Mouse (Mus musculus) limb, embryonic 13.5 days (tissue): Measurements from ENCODE around the gene Slco1a1. TPM values are rescaled to one million over a fixed set of nuclear protein-coding genes. Genes with fewer than 3 reads are reported as not detected.

Experiments used
- ATAC-seq: fragments of 200-750 bp; cut with Nextera tagmentation; 2 replicates; pipeline ENCODE4 v1.8.0; 2017; ENCODE audit warnings: low read depth, moderate number of reproducible peaks, moderate TSS enrichment; ENCODE audit not compliant: low FRiP score
- H3K27ac ChIP-seq: fragments of 300-500 bp; sonication (generic); 2 replicates; pipeline ENCODE4 v1.5.1; 2015; ENCODE audit warnings: inconsistent platforms, mild to moderate bottlenecking, moderate library complexity
- H3K27me3 ChIP-seq: fragments of 300-500 bp; sonication (generic); 2 replicates; pipeline ENCODE4 v1.6.1; 2015; ENCODE audit warnings: mild to moderate bottlenecking, inconsistent platforms
- H3K36me3 ChIP-seq: fragments of 300-500 bp; sonication (generic); 2 replicates; pipeline ENCODE4 v1.6.1; 2015; ENCODE audit warnings: inconsistent platforms, mild to moderate bottlenecking, moderate library complexity
- H3K4me1 ChIP-seq: fragments of 300-500 bp; sonication (generic); 2 replicates; pipeline ENCODE4 v1.6.1; 2015; ENCODE audit warnings: inconsistent platforms
- H3K4me2 ChIP-seq: fragments of 300-500 bp; sonication (generic); replicated peaks from 2 replicates; pipeline ENCODE4 v1.6.1; 2015; ENCODE audit warnings: inconsistent platforms, mild to moderate bottlenecking, moderate library complexity
- H3K4me3 ChIP-seq: fragments of 300-500 bp; sonication (generic); 2 replicates; pipeline ENCODE4 v1.5.1; 2015; ENCODE audit warnings: moderate library complexity, mild to moderate bottlenecking, inconsistent platforms
- H3K9ac ChIP-seq: fragments of 300-500 bp; sonication (generic); 2 replicates; pipeline ENCODE4 v1.6.1; 2015; ENCODE audit warnings: mild to moderate bottlenecking, inconsistent platforms
- H3K9me3 ChIP-seq: fragments of 300-500 bp; sonication (generic); 2 replicates; pipeline ENCODE4 v1.6.1; 2016; ENCODE audit warnings: inconsistent platforms
- WGBS: fragments of 180-500 bp; shearing (Covaris S2); methylation state at CpG from one replicate; pipeline ENCODE4 v1.1.7; 2015; 5-methylcytosine and 5-hydroxymethylcytosine counted together
- polyA plus RNA-seq: library from polyadenylated mRNA; unstranded; fragments of >200 nt; fragmentation: Nextera tagmentation; extraction: Ambion mirVana; gene quantifications from 2 replicates; pipeline ENCODE4 v1.2.1, GENCODE M21; 2015

Gene Slco1a1
- polyA plus RNA-seq, 1 experiment from 2014 or later = not detected

- Histone ChIP-seq H3K36me3 (no peaks in the 10 kb centered on the region), H3K9ac (no peak overlapping the region), H3K27ac (no peak overlapping the region), H3K4me1 (no peaks in the 10 kb centered on the region), H3K4me3 (no peak overlapping the region), H3K9me3 (no peaks in the 10 kb centered on the region), H3K4me2 (no peak overlapping the region), H3K27me3 (no peaks in the 10 kb centered on the region)
- WGBS = 82% methylated on average over 5 of the region's 5 CpGs
- no peak for ATAC-seq
These were observed 78.0 kb downstream of the Slco1a1 start for GRCm38 (mm10) chr6:141868735-141869134.

GRCm38 (mm10) chr6:141866026-141866425 lies 80.7 kb downstream of the Slco1a1 start:
- Histone ChIP-seq H3K27ac (no peak overlapping the region), H3K9ac (no peak overlapping the region), H3K4me1 (no peaks in the 10 kb centered on the region), H3K4me2 (no peak overlapping the region), H3K4me3 (no peak overlapping the region), H3K9me3 (no peaks in the 10 kb centered on the region), H3K27me3 (no peaks in the 10 kb centered on the region), H3K36me3 (no peaks in the 10 kb centered on the region)
- 86% methylated on average over 5 of the region's 5 CpGs for WGBS
- ATAC-seq = no peak

- ATAC-seq = no peak
- 89% methylated on average over 8 of the region's 8 CpGs for WGBS
- H3K27me3 ChIP-seq = no peaks in the 10 kb centered on the region
- H3K27ac ChIP-seq = no peak overlapping the region
- no peak overlapping the region for H3K9ac ChIP-seq
- H3K4me3 ChIP-seq = no peak overlapping the region
- no peaks in the 10 kb centered on the region for H3K36me3 ChIP-seq
- no peak overlapping the region for H3K4me2 ChIP-seq
- H3K9me3 ChIP-seq = no peaks in the 10 kb centered on the region
- H3K4me1 ChIP-seq = no peaks in the 10 kb centered on the region
These were observed 88.8 kb downstream of the Slco1a1 start for GRCm38 (mm10) chr6:141857735-141858531.

Other genes starting within 250 kb of the Slco1a1 start
- gene Gm5724, start 173.2 kb downstream of the Slco1a1 start, polyA plus RNA-seq = 0.08 TPM in 1 of 2 replicates, not detected in the other
- 0.08 TPM in 2 replicates for gene Slco1a4, start 90.8 kb downstream of the Slco1a1 start, polyA plus RNA-seq
- not detected in 2 replicates for gene Gm6614, start 64.5 kb upstream of the Slco1a1 start, polyA plus RNA-seq